Mouse (Mus musculus) forebrain, embryonic 15.5 days (tissue): Measurements from ENCODE around the gene Ndufa9. TPM values are rescaled to one million over a fixed set of nuclear protein-coding genes. Genes with fewer than 3 reads are reported as not detected.

Experiments
- polyA plus RNA-seq: library from polyadenylated mRNA; unstranded; fragments of >200 nt; fragmentation: Nextera tagmentation; extraction: Ambion mirVana; gene quantifications from 2 replicates; pipeline ENCODE4 v1.2.1, GENCODE M21; 2015

The Ndufa9 gene
- polyA plus RNA-seq, 1 experiment from 2014 or later, result 184 TPM

Other genes starting within 250 kb of the Ndufa9 start
- 4.8 and 4.9 TPM in 2 replicates for gene Kcna1, start 202.8 kb downstream of the Ndufa9 start, polyA plus RNA-seq
- 10.6 and 11.4 TPM in 2 replicates for gene Kcna6, start 108.5 kb downstream of the Ndufa9 start, polyA plus RNA-seq
- 0.25 TPM in 1 of 2 replicates, not detected in the other for gene Akap3, start 4.0 kb upstream of the Ndufa9 start, polyA plus RNA-seq
- gene Dyrk4, start 72.7 kb upstream of the Ndufa9 start, polyA plus RNA-seq, result 0.08 TPM in 1 of 2 replicates, not detected in the other
- 29.9 and 33.8 TPM in 2 replicates for gene Rad51ap1, start 90.5 kb upstream of the Ndufa9 start, polyA plus RNA-seq
- 29.8 and 31.3 TPM in 2 replicates for gene D6Wsu163e, start 90.8 kb upstream of the Ndufa9 start, polyA plus RNA-seq
- not detected in 2 replicates for gene Fgf6, start 166.4 kb upstream of the Ndufa9 start, polyA plus RNA-seq
- 0.09 and 0.10 TPM in 2 replicates for gene Fgf23, start 223.8 kb upstream of the Ndufa9 start, polyA plus RNA-seq